Mouse (Mus musculus) thymus, adult 2 months (tissue): ENCODE results near the gene 2210016L21Rik.

Source experiments
- CTCF ChIP-seq: fragments of 200-500 bp; IDR thresholded peaks from 2 replicates; pipeline ENCODE4 v1.5.1; 2012; ENCODE audit warnings: mild to moderate bottlenecking, control low read depth, low read length, moderate library complexity, borderline replicate concordance; ENCODE audit not compliant: control insufficient read depth, poor library complexity, insufficient read depth; ENCODE audit errors: extremely low read depth
- POLR2A ChIP-seq: fragments of 200-500 bp; IDR thresholded peaks from 2 replicates; pipeline ENCODE4 v1.6.1; 2012; ENCODE audit warnings: mild to moderate bottlenecking, low read length, control low read depth, moderate library complexity; ENCODE audit not compliant: control insufficient read depth, poor library complexity, insufficient read depth; ENCODE audit errors: extremely low read depth

DNA sequence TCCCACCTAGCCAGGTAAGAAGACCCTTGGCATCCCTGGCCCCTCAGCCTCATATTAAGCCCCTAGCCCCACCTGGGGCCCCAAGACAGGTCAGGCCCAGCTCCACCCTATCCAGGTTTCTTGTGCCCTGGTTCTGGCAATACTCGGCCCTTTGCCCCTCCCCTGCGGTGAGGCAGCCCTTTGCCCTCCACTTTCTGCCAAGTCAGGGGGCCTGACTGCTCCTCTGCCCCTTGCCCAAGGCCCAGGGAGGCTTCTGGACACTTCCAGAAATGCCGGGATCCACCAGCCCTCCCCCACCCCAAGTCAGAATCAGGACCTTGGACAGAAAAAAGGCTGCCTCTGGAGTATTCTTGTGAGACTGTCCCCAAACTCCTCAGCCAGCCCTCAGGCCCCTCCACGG, 27.1 kb downstream of the 2210016L21Rik start:
- 0 out of 2 replicates have a peak, but pooled peaks have one; percentile 1 for TF ChIP-seq CTCF
- TF ChIP-seq POLR2A, result no peak
